Comparison of ENCODE assay signal across 7 mouse cellular contexts in genomic region chr11:107546667-107547301, GRCm38 (mm10). TPM values are rescaled to one million over a fixed set of nuclear protein-coding genes. Genes with fewer than 3 reads are reported as not detected.
DNase-seq lines count a peak whose midpoint lies in the region; ATAC-seq lines count a peak whose summit lies in the region.

No protein-coding gene starts in this region.

- H3K4me1 ChIP-seq in heart, embryonic 13.5 days, result peaks cover 23% of the 10 kb centered on the region
- H3K4me1 ChIP-seq in kidney, embryonic 16.5 days (ENCODE audit: insufficient read depth, low read length), result peaks cover 11% of the 10 kb centered on the region; the same call in 1 of the 2 replicates

- peak overlapping the region; percentile 100 for H3K4me2 ChIP-seq in heart, embryonic 13.5 days
- peak overlapping the region; percentile 99 for H3K4me2 ChIP-seq in kidney, embryonic 16.5 days (replicated peaks; ENCODE audit: low read depth, low read length)

- H3K9ac ChIP-seq in heart, embryonic 13.5 days, result peak overlapping the region; percentile 98
- peak overlapping the region; percentile 94 for H3K9ac ChIP-seq in kidney, embryonic 16.5 days (replicated peaks; ENCODE audit: low read length)

- peak; percentile 54 for DNase-seq in CD4-positive helper T cell, adult 2 months (ENCODE audit: low read depth, low spot score)
- DNase-seq in ES-CJ7 (ENCODE audit: low read depth, low spot score), result peak; percentile 90
- peak; percentile 68 to 76 for DNase-seq in cerebellum, postnatal 10 days
- peak; percentile 49 to 55 for DNase-seq in lung, postnatal 4 days
- peak; percentile 32 for DNase-seq in splenic B cell, adult 2 months (ENCODE audit: low read depth, low spot score)

- peak; percentile 58; the same call in 1 of the 2 replicates for ATAC-seq in heart, embryonic 13.5 days (ENCODE audit: extremely low read depth, insufficient number of reproducible peaks, low FRiP score, low TSS enrichment)
- peak; percentile 77 for ATAC-seq in kidney, embryonic 16.5 days (ENCODE audit: low FRiP score, low TSS enrichment)

- peak overlapping the region; percentile 82 for H3K27ac ChIP-seq in heart, embryonic 13.5 days (replicated peaks)
- H3K27ac ChIP-seq in kidney, embryonic 16.5 days (ENCODE audit: low read length), result peak overlapping the region; percentile 86

- peaks cover 23% of the 10 kb centered on the region for H3K36me3 ChIP-seq in heart, embryonic 13.5 days
- peaks cover 17% of the 10 kb centered on the region for H3K36me3 ChIP-seq in kidney, embryonic 16.5 days (ENCODE audit: insufficient read depth, low read length)
- H3K36me3 ChIP-seq in splenic B cell, adult 2 months (ENCODE audit: control insufficient read depth, insufficient read depth, low read length, poor library complexity, severe bottlenecking), result no peaks in the 10 kb centered on the region; the same call in 1 of the 2 replicates

- WGBS in heart, embryonic 13.5 days, result under 1% methylated on average over 36 of the region's 37 CpGs
- under 1% methylated on average over 37 of the region's 37 CpGs for WGBS in kidney, embryonic 16.5 days

- H3K9me3 ChIP-seq in heart, embryonic 13.5 days, result no peaks in the 10 kb centered on the region
- H3K9me3 ChIP-seq in kidney, embryonic 16.5 days (ENCODE audit: low read length), result no peaks in the 10 kb centered on the region

- no peaks in the 10 kb centered on the region; the same call in 1 of the 2 replicates for H3K27me3 ChIP-seq in heart, embryonic 13.5 days (replicated peaks)
- no peaks in the 10 kb centered on the region for H3K27me3 ChIP-seq in kidney, embryonic 16.5 days (ENCODE audit: insufficient read depth, low read length)
- no peaks in the 10 kb centered on the region for H3K27me3 ChIP-seq in splenic B cell, adult 2 months (ENCODE audit: control insufficient read depth, insufficient read depth, low read length, poor library complexity, severe bottlenecking)

- peak overlapping the region; percentile 99 for H3K4me3 ChIP-seq in heart, embryonic 13.5 days
- H3K4me3 ChIP-seq in kidney, embryonic 16.5 days (ENCODE audit: low read length), result peak overlapping the region; percentile 98

RNA-seq across cellular contexts. Expression of gene Helz, which starts 0.9 kb away (rescaled TPM):
- 12.1 and 13.7 TPM in 2 replicates for polyA plus RNA-seq in heart, embryonic 13.5 days (2015; fragmentation: Nextera tagmentation; extraction: Ambion mirVana)
- polyA plus RNA-seq in kidney, embryonic 16.5 days (2015; fragmentation: Nextera tagmentation; extraction: Ambion mirVana), result 20.1 and 24.7 TPM in 2 replicates

Comparison
In these comparisons a context has a peak if more than half of its experiments do, and no peak if none do; other contexts are left out.
1. Peak in every context shown above with its lines: DNase-seq, ATAC-seq, H3K4me3 ChIP-seq and H3K27ac ChIP-seq.
2. DNase-seq: peak in every context shown above with its lines; median percentile 90 in ES-CJ7; 72 in cerebellum, postnatal 10 days; 54 in CD4-positive helper T cell, adult 2 months; 52 in lung, postnatal 4 days; 32 in splenic B cell, adult 2 months.